Mouse (Mus musculus): ENCODE measurements around the gene 4933428G20Rik. TPM values are rescaled to one million over a fixed set of nuclear protein-coding genes. Genes with fewer than 3 reads are reported as not detected.
A peak's percentile ranks its signal among the peaks of the same experiment; 100 is the strongest.

Gene 4933428G20Rik
- total RNA-seq, 2 experiments from 2014 or later: not detected

- no peak for DNase-seq (ENCODE audit: low spot score in 2 of 2)
These were observed 33.5 kb upstream of the 4933428G20Rik start for GRCm38 (mm10) chr11:97533653-97534052.

DNA sequence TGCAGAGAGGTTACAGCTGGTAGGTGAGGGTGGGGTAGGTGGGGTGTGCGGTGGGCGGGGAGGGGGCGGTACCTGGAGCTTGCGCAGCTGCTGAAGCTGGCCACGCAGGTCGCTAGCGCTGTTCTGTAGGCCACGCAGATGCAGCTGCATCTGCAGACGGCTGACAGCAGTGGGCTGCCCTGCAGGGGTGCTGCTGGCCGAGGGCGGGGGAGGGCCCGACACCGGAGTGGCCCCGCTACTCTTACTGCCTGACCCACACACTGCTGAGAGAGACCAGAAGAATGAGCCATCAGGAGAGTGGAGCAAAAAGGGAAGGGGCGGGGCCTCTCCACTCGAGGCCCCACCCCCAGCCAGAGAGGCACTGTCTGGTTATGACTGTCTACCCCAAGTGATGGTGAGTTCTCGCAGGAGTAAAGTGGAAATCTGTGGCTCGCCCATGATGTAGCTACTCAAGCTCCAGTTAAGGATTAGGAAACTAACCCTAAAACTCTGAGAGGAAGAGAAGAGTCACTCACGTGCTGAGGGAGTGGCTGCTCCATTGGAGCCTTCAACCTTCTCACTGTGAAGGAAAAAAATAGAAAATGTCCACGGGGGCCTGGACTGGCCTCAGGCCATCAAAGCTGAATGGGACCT, 32.9 kb upstream of the 4933428G20Rik start:
- no peak for DNase-seq (ENCODE audit: low spot score in 2 of 2)

DNA sequence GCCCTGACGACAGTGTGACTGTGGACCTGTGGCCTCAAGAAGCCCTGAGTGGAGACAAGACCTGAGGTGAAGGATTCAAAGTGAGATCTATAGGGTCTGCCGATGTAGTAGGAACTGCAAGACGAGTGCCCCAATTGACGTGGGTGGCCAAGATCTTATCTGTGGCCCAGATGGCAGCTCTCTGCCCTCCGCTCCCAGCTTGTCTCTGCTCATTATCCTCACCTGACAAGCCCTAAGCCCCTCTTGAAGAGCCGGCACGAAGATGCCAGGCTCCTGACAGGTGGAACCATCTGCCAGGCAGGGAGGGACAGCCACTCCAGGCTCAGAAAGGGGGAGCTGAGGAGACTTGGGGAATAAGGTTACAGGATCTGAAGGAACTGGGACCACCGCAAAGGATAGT, 32.2 kb upstream of the 4933428G20Rik start:
- DNase-seq (ENCODE audit: low spot score in 2 of 2): no peak

- peak; percentile 89 to 91 for DNase-seq (ENCODE audit: low spot score in 2 of 2)
These were observed 31.5 kb upstream of the 4933428G20Rik start for GRCm38 (mm10) chr11:97531381-97532260.

GRCm38 (mm10) chr11:97530961-97531360, 30.8 kb upstream of the 4933428G20Rik start:
- no peak for DNase-seq (ENCODE audit: low spot score in 2 of 2)

DNA sequence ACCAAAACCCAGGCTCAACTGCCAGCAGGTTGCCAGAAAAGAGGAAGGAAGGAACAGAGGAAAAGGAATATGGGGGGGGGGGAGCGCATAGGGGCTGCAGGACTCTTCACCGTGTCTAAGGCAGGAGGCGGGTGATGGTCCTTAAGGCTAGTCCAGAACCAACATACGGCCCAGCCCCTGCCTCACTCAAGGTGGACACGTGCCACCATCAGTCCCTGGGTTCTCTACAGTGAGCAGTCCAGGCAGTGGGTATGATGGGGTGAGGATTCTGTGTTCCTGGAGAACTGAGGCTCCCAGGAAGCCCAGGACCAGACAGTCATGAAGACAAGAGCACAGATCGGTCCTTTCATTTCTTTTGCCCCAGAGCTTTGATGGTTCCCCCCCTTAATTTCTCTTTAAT, 29.9 kb upstream of the 4933428G20Rik start:
- no peak for DNase-seq (ENCODE audit: low spot score in 2 of 2)

- no peak for DNase-seq (ENCODE audit: low spot score in 2 of 2)
These were observed 28.2 kb upstream of the 4933428G20Rik start for GRCm38 (mm10) chr11:97528282-97528808.

DNA sequence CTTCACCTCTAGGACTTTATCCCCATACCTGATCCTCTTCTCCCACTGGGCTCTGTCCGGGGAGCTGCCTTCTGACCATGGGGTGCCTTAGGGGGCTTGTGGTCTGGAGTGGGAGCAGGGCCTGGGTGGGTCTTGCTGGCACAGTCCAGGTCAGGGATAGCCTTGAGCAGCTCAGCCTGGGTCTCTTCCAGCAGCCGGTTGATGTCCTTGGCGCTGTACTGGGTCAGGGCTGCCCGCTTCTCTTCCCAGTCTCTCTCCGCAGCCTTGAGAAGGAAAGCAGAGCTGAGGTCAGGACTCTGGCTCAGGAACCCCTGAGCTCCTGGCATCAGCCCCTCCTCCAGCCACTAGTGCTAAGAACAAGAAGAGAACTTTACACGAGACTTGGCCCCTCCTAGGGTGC, 25.2 kb upstream of the 4933428G20Rik start:
- no peak for DNase-seq (ENCODE audit: low spot score in 2 of 2)

- no peak for DNase-seq (ENCODE audit: low spot score in 2 of 2)
These were observed 24.2 kb upstream of the 4933428G20Rik start for GRCm38 (mm10) chr11:97524306-97524705.

DNA sequence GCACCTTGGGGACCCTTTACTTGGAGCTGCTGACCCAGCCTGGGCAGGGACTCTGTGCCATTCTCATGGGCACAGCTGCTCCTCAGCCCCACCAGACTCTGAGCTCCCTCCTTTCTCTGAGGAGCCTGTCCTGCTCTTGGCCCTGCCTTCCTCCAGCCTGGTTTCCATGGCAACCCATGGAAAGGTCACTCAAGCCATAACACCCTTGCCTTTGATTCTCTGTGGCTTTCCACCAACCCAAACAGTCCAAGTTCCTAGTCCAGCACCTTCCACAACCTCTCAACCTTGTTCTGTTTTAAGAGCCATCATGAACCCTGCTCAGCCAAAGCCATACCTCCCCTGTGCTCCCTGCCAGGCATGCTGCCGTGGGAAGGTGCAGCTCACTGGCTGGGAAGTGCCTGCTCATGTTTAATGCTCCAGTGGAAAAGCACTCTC, 23.7 kb upstream of the 4933428G20Rik start:
- DNase-seq (ENCODE audit: low spot score in 2 of 2): no peak

DNA sequence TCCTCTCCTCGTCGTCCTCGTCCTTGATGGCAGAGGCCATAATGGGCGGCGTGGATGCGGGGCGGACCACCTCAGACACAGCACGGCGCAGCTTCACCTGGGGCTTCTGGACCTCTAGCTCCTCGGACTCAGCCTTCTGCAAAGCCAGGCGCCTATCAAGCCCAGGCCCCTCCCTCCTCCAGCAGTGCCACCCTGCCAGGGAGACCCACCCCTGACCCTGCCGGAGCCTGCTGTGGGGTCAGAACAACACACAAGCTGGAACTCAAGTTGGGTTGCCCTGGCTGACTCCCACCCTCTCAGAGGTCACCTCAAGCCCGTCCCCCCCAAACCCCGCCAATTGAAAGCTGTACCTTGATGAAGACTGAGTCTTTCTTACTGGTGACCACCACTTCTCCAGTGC, 23.0 kb upstream of the 4933428G20Rik start:
- DNase-seq (ENCODE audit: low spot score in 2 of 2): no peak

DNA sequence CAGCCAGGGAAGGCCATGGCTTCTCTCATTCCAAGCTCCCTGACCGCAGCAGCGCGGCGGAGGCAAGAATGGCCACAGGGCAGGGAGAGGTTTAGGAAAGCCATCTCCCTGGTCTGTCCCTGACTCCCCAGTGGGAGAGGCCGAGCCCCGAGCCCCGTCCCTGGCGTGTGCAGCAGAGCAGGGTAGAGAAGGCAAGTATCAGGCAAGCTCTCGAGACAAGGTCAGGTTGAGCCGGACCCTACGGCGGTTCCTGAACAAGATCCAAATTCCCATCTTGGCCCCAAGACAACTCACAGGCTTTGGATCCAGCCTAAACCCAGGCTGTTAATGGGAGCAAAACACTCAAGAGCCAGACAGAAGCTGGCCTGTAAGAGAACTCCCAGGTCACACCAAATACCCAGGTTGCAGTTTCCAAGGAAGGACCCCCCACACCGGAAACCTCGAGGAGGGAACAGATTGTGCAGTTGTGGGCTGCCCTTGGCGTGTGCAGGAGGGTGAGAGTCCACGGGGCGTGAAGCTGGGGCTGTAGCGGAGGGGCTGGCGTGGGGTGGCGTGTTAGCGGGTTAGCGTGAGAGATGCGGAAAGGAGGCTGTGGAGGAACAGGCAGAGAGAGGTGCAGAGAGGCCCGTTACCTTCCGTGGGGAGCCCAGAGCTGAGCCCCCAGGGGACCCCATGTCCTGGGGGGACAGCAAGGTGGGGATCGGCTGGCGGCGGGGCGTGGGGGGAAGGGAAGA, 21.8 kb upstream of the 4933428G20Rik start:
- no peak for DNase-seq (ENCODE audit: low spot score in 2 of 2)

GRCm38 (mm10) chr11:97520541-97520940, 20.4 kb upstream of the 4933428G20Rik start:
- no peak for DNase-seq (ENCODE audit: low spot score in 2 of 2)

DNA sequence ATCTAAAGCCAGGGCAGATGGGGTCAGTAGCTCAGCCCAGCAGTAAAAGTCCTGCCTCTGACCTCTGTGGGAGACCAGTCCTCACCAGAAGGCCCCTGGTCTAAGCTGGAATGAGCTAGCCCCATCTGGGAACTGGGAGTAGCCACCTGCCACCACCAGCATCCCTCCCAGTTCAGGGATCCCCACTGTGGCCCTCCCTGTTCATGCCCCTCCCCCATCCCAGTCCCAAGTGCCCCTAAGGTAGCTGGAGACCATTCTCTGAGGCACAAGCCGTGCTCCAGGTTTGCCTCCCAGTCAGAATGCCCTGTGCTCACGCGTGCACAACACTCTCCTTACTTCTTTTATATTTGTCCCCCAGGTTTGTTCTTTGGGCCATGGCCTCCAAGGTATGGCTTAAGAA, 12.9 kb upstream of the 4933428G20Rik start:
- DNase-seq (ENCODE audit: low spot score in 2 of 2): no peak

DNA sequence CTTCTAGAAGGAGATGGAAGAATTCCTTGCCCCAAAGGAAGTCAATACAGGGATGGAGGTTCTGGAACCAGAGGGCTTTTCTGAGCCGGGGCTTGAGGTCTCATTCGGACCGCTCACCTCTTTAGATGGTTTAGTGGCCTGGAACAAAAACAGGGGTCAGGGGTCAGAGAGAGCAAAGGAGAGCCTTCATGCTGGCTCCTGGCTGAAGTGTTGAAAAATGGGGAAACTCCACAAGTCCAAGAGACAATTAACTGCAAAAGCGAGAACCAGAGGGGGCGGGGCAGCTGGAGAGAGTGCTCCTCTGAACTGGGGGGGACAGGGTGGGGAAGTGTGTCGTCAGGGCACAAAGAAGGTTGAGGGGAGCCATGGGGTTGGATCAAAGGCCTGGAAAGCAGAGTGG, 12.4 kb upstream of the 4933428G20Rik start:
- no peak for DNase-seq (ENCODE audit: low spot score in 2 of 2)

GRCm38 (mm10) chr11:97511661-97512369, 11.7 kb upstream of the 4933428G20Rik start:
- no peak for DNase-seq (ENCODE audit: low spot score in 2 of 2)

DNA sequence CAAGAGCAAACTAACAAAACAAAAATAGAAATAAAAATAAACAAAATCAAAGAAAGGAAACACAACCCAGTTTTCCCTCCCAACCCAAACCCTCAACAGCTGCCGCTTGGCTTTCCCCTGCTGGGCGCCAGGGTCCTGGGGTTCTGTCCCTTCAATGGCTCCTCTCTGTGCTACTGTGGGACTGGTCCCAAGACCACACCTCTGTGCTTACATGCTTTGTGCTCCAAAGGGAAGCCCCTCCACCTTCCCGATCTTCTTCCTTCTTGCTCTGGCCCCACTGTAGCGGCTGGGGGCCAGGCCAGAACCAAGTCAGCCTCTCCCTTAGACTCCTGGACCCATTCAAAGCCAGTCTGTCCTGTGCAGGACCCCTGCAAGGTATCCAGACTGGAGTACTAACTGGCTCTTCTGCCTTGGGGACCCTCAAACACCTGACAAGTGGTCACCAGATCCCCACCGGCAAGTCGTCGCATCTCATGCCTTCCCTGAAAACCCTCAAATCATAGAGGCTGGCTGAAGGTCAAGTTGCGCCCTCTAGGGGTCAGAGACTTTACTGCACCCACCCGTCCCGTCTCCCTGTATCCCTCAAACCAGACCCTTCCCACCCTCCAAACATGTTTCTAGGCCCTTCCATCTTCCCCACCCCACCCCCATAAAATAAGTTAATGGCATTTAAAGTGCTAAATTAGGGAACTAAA, 11.0 kb upstream of the 4933428G20Rik start:
- DNase-seq (ENCODE audit: low spot score in 2 of 2): peak; percentile 61 to 62

DNA sequence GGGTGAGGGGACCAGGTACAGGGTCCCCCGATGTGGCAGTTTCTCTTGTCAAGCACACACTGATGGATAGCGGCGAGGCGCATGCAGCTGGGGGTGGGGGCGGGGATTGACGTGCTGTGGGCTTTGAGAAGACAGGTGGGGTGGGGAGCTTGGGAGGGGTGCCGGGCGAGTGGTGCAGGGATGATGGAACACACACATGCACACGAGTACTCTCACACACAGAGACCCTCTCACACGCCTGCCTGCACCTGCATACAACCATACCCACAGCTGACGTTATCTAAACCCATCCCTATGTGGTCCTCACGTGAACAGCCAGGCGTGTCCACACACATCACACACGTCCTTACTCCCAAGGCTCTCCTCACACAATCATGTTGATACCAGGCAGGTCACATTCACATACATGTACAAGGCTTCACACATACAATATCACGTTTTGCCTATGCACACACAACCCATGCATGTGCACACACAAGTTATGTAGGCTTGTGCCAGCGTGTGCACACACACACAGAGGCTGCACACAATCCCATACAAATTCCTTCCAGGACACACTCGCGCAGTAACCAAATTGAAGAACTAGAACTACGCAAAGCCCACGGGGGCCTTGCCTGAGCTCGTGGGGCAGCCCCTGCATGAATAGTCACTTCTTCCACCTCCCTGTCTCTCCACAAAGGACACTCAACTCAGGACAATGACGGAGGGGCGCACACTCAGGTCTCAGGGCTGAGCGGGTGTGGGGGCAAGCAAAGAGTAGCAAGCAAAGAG, 9.8 kb upstream of the 4933428G20Rik start:
- no peak for DNase-seq (ENCODE audit: low spot score in 2 of 2)

GRCm38 (mm10) chr11:97509058-97509457, 8.9 kb upstream of the 4933428G20Rik start:
- no peak for DNase-seq (ENCODE audit: low spot score in 2 of 2)

GRCm38 (mm10) chr11:97508198-97508597, 8.1 kb upstream of the 4933428G20Rik start:
- DNase-seq (ENCODE audit: low spot score in 2 of 2): no peak

All from layer of hippocampus, postnatal 14 days (tissue).